Mouse (Mus musculus) hindbrain, embryonic 14.5 days (tissue): ENCODE data around the gene Ppargc1a. TPM values are rescaled to one million over a fixed set of nuclear protein-coding genes. Genes with fewer than 3 reads are reported as not detected.

ENCODE experiments used
- ATAC-seq: fragments of 200-750 bp; cut with Nextera tagmentation; 2 replicates; pipeline ENCODE4 v1.8.0; 2017; ENCODE audit warnings: moderate number of reproducible peaks, mild to moderate bottlenecking, moderate TSS enrichment, moderate library complexity; ENCODE audit not compliant: low FRiP score
- DNase-seq: peaks from one replicate; pipeline ENCODE4 v3.0.0-alpha.2; 2015; ENCODE audit warnings: low spot score
- H3K27ac ChIP-seq: fragments of 300-500 bp; sonication (generic); 2 replicates; pipeline ENCODE4 v1.5.1; 2014; ENCODE audit warnings: mild to moderate bottlenecking, moderate library complexity
- H3K27me3 ChIP-seq: fragments of 300-500 bp; sonication (generic); 2 replicates; pipeline ENCODE4 v1.6.1; 2014; ENCODE audit warnings: mild to moderate bottlenecking, low read length, mixed read lengths; ENCODE audit not compliant: control insufficient read depth, insufficient read depth
- H3K36me3 ChIP-seq: fragments of 300-500 bp; sonication (generic); replicated peaks from 2 replicates; pipeline ENCODE4 v1.6.1; 2014; ENCODE audit not compliant: control insufficient read depth, insufficient read depth
- H3K4me1 ChIP-seq: fragments of 300-500 bp; sonication (generic); replicated peaks from 2 replicates; pipeline ENCODE4 v1.6.1; 2014; ENCODE audit warnings: antibody characterized with exemption, low read length, mixed read lengths; ENCODE audit not compliant: control insufficient read depth, insufficient read depth
- H3K4me2 ChIP-seq: fragments of 300-500 bp; sonication (generic); replicated peaks from 2 replicates; pipeline ENCODE4 v1.6.1; 2014; ENCODE audit warnings: mild to moderate bottlenecking, moderate library complexity
- H3K4me3 ChIP-seq: fragments of 300-500 bp; sonication (generic); replicated peaks from 2 replicates; pipeline ENCODE4 v1.5.1; 2014; ENCODE audit warnings: mild to moderate bottlenecking, low read length
- H3K9ac ChIP-seq: fragments of 300-500 bp; sonication (generic); 2 replicates; pipeline ENCODE4 v1.6.1; 2014
- H3K9me3 ChIP-seq: fragments of 300-500 bp; sonication (generic); 2 replicates; pipeline ENCODE4 v1.6.1; 2016; ENCODE audit warnings: low read length; ENCODE audit not compliant: control insufficient read depth
- WGBS: fragments of 180-500 bp; shearing (Covaris S2); extraction: QIAGEN DNeasy Blood & Tissue Kit; methylation state at CpG from one replicate; pipeline ENCODE4 v1.1.7; 2014; 5-methylcytosine and 5-hydroxymethylcytosine counted together
- polyA plus RNA-seq: library from polyadenylated mRNA; unstranded; fragments of >200 nt; fragmentation: Nextera tagmentation; extraction: Ambion mirVana; gene quantifications from 2 replicates; pipeline ENCODE4 v1.2.1, GENCODE M21; 2014

The Ppargc1a gene
- polyA plus RNA-seq, 1 experiment from 2014 or later: 21.4 TPM

DNA sequence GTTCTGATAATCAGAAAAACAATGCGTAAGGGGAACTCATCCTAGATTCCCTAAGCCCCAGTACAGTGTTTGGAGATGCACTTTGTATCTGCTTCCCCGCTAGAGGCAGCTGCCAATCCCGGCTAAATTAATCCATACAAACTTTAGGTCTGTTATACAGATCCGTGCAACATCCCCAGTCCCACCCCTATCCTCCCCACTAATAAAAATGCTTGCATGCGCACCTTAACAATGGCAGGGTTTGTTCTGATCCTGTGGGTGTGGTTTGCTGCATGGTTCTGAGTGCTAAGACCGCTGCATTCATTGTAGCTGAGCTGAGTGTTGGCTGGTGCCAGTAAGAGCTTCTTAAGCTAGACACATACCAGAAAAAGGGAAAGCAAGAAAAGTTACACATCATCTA, 72.1 kb downstream of the Ppargc1a start:
- WGBS: 55% methylated on average over 6 of the region's 6 CpGs
- no peaks in the 10 kb centered on the region for H3K36me3 ChIP-seq
- peak overlapping the region; percentile 33 for H3K4me2 ChIP-seq
- no peak for DNase-seq
- H3K9me3 ChIP-seq: no peaks in the 10 kb centered on the region
- no peaks in the 10 kb centered on the region for H3K4me1 ChIP-seq
- no peak overlapping the region for H3K27ac ChIP-seq
- H3K9ac ChIP-seq: peak overlapping the region; percentile 35; the same call in 1 of the 2 replicates
- H3K27me3 ChIP-seq: no peaks in the 10 kb centered on the region
- no peak overlapping the region for H3K4me3 ChIP-seq
- ATAC-seq: no peak

DNA sequence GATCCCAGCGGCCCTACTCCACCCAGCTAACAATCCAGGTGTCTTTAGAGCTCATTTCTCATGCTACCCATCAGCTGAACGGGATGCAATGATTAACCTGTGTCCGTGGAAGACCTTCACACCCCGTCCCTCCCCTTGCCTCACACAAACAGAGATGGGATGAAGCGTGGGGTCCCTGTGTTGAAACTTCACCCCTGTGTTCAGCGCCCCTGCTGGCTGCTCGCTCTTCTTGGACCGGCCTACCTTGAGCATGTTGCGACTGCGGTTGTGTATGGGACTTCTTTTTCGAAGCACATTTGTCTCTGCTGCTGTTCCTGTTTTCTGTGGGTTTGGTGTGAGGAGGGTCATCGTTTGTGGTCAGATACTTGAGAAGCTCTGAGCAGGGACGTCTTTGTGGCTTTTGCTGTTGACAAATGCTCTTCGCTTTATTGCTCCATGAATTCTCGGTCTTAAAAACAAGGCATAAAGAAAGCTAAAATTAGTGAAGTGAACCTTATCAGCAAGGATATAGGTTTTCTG, 73.1 kb downstream of the Ppargc1a start:
- 79% methylated on average over 15 of the region's 15 CpGs for WGBS

DNA sequence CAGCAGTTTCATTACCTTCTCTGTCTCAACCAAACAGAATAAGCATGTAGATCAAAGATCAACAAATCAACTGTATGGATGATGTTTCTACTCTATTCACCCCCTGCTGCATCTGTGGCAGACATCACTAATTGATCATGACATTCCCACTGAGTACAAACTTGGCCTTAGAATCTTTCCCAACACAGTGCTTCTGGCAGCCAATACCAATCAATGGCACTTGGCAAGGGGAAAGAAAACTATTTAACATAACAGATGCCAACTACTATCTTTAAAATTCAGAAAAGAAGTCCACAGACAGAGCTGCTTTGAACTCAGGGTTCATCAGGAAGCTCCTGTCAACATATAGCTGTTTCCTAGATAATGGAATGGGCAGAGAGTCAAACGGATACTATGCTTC, 83.8 kb downstream of the Ppargc1a start:
- H3K4me1 ChIP-seq: no peaks in the 10 kb centered on the region
- no peak overlapping the region for H3K9ac ChIP-seq
- no peaks in the 10 kb centered on the region for H3K36me3 ChIP-seq
- no peak overlapping the region for H3K4me2 ChIP-seq
- H3K27ac ChIP-seq: no peak overlapping the region
- DNase-seq (no peak), ATAC-seq (no peak)
- no peaks in the 10 kb centered on the region for H3K9me3 ChIP-seq
- WGBS: 76% methylated on average over 1 of the region's 1 CpGs
- H3K4me3 ChIP-seq: no peak overlapping the region
- H3K27me3 ChIP-seq: no peaks in the 10 kb centered on the region; the same call in 1 of the 2 replicates

More for the DNA sequence above, 73.1 kb downstream of the Ppargc1a start:
- Histone ChIP-seq H3K27me3 (no peaks in the 10 kb centered on the region), H3K27ac (no peak overlapping the region), H3K9me3 (no peaks in the 10 kb centered on the region), H3K36me3 (no peaks in the 10 kb centered on the region), H3K4me1 (no peaks in the 10 kb centered on the region), H3K4me3 (no peak overlapping the region), H3K4me2 (no peak overlapping the region), H3K9ac (no peak overlapping the region)
- no peak for ATAC-seq
- DNase-seq: no peak

DNA sequence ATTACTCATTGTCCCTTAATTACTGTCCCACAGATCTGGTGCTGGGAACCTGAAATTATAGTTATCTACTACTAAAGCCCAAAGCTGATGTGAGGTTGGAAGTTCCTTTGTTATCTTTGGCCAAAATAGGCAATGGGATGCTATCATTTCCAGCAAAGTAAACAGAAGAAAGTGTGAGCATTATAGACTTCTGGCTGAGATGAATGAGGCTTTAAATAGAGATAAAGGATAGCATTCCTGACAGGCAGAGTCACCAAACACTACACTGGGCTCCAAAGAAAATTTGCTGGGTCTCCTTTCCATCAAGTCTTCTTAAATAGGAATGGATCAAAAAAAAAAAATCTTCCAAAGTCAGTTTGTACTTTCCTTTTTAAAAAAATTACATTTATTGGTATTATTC, 87.7 kb downstream of the Ppargc1a start:
- Histone ChIP-seq H3K27ac (no peak overlapping the region), H3K36me3 (no peaks in the 10 kb centered on the region), H3K27me3 (no peaks in the 10 kb centered on the region; the same call in 1 of the 2 replicates), H3K4me3 (no peak overlapping the region), H3K4me1 (peaks cover 6% of the 10 kb centered on the region; the same call in 1 of the 2 replicates), H3K9ac (no peak overlapping the region), H3K9me3 (no peaks in the 10 kb centered on the region), H3K4me2 (no peak overlapping the region)
- ATAC-seq: no peak
- DNase-seq: no peak

DNA sequence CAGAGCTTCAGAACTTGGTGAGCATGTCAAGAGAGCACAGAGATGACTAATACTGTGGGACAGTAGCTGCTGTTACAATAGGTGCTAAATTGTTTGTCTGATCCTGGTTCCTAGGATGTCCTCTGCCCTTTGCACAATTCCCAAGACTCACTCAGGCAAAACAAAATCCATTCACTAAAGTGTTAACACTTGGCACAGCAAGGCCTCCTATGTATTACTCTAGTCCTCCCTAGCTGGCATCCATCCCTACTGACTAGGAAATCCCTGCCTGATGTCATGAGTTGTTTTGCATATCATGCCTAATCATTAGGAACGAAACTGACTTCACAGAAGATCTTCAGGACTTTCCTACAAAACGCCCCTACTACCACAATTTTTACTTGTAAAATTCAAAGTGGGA, 88.1 kb downstream of the Ppargc1a start:
- DNase-seq: no peak
- 74% methylated on average over 2 of the region's 2 CpGs for WGBS
- H3K4me3 ChIP-seq: no peak overlapping the region

DNA sequence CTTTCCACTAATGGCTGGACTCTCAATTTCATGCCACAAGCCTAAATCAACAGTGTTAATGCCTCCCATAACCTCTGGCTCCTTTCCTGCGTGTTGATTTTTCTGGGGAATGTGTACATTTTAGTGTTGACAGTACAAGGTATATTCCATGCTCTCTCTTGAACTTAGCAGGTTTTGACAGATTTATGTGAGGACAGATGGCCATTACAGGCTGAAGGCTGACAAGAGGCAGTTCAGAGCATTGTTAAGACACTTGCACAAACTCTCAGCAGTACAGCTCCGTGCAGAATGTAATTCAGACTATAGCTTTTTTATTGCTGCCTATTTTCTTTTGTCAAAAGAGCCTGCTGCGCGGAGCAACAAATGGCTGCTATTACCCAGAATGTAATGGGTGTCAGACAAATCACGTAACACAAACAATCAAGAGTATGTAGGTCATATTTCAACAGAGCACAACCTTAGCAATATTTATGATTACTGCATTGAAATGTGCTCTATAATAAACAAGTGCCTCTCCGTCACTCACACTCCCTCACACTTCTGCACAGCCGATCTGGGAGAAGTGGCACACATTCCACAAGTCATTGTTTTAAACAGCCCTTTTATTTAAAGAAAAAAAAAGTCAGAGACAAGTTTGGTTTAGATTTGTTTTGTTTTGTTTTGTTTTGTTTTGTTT, 89.1 kb downstream of the Ppargc1a start:
- Histone ChIP-seq H3K4me3 (no peak overlapping the region), H3K36me3 (peaks cover 4% of the 10 kb centered on the region; the same call in 1 of the 2 replicates), H3K27me3 (no peaks in the 10 kb centered on the region; the same call in 1 of the 2 replicates), H3K4me2 (no peak overlapping the region), H3K27ac (no peak overlapping the region), H3K9me3 (no peaks in the 10 kb centered on the region), H3K9ac (no peak overlapping the region), H3K4me1 (peaks cover 6% of the 10 kb centered on the region; the same call in 1 of the 2 replicates)
- DNase-seq (no peak), ATAC-seq (no peak)
- WGBS: 28% methylated on average over 7 of the region's 7 CpGs

More for the DNA sequence above, 88.1 kb downstream of the Ppargc1a start:
- no peak overlapping the region for H3K9ac ChIP-seq
- no peak overlapping the region for H3K27ac ChIP-seq
- no peak overlapping the region for H3K4me2 ChIP-seq
- peaks cover 6% of the 10 kb centered on the region; the same call in 1 of the 2 replicates for H3K4me1 ChIP-seq
- ATAC-seq: no peak
- H3K27me3 ChIP-seq: no peaks in the 10 kb centered on the region; the same call in 1 of the 2 replicates
- H3K36me3 ChIP-seq: no peaks in the 10 kb centered on the region
- no peaks in the 10 kb centered on the region for H3K9me3 ChIP-seq

DNA sequence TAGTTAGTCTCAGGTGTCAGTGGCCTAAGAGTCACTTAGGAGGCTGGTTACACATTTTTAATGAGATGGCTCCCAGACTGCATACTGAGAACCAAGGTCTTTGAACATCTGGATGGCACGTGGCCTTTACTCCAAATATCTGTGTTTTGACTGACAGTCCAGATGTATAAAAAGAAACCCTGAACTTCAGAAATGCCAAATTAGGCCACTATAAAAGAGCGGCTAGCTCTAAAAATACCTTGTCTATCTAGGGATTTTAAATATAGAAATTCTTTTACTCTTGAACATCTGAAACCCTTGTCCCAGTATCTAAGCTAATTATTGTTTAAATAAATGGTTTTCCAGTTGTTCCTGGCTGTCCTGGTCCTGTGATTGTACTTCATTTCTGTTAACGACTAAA, 90.4 kb downstream of the Ppargc1a start:
- H3K4me2 ChIP-seq: no peak overlapping the region
- H3K4me1 ChIP-seq: peaks cover 6% of the 10 kb centered on the region; the same call in 1 of the 2 replicates
- H3K27ac ChIP-seq: no peak overlapping the region
- no peak for DNase-seq
- H3K4me3 ChIP-seq: no peak overlapping the region
- peaks cover 14% of the 10 kb centered on the region; the same call in 1 of the 2 replicates for H3K36me3 ChIP-seq
- no peaks in the 10 kb centered on the region; the same call in 1 of the 2 replicates for H3K9me3 ChIP-seq
- no peak for ATAC-seq
- WGBS: 83% methylated on average over 3 of the region's 3 CpGs
- no peak overlapping the region for H3K9ac ChIP-seq
- H3K27me3 ChIP-seq: no peaks in the 10 kb centered on the region; the same call in 1 of the 2 replicates

DNA sequence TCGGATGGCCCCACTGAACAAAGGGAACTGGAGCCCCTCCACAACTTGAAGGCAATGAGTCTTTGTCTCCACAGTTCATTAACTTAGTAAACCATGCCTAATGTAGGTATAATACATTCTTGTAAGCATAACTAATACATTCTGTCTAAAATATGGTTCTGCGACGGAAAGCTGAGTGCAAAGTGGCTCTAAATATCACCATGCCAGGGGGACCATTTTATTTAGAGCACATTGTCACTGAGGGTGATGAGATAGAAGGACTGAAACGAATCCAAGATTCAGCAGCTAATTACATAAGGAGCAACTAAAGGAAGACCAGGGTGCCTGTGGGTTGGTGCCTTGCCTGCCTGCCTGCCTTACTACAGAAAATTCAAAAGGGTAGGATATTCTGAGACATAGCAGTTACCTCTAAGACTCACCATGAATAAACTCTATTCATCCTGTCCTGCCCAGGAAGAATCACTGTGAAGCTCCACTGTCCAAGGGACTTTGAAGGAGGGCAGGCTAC, 92.4 kb downstream of the Ppargc1a start:
- Histone ChIP-seq H3K9me3 (no peaks in the 10 kb centered on the region; the same call in 1 of the 2 replicates), H3K4me1 (peaks cover 6% of the 10 kb centered on the region; the same call in 1 of the 2 replicates), H3K4me2 (no peak overlapping the region), H3K36me3 (peaks cover 14% of the 10 kb centered on the region; the same call in 1 of the 2 replicates), H3K27ac (no peak overlapping the region), H3K9ac (no peak overlapping the region), H3K4me3 (no peak overlapping the region), H3K27me3 (no peaks in the 10 kb centered on the region; the same call in 1 of the 2 replicates)
- 31% methylated on average over 4 of the region's 4 CpGs for WGBS
- DNase-seq: no peak
- ATAC-seq: no peak

DNA sequence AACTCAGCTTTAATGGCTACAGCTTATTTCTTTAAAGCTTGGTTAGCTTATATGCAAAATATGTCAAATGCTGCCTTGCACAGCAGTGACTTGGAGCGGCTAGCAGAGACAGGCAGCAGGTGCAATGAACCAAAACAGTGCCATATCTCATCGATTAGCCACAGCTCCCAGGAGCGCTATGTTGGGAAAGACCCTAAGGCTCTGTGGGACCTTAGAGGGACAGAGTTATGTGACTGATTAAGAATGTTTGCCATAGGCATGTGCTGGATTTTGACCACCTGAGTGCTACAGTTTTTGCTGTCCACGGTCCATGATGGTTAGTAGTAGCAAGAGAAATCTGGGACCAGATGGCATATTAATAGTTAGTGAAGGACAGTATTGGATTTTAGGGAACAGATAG, 95.9 kb downstream of the Ppargc1a start:
- peak; percentile 60; the same call in 1 of the 2 replicates for ATAC-seq
- no peaks in the 10 kb centered on the region for H3K4me1 ChIP-seq
- 37% methylated on average over 4 of the region's 4 CpGs for WGBS
- no peak overlapping the region for H3K9ac ChIP-seq
- H3K4me3 ChIP-seq: no peak overlapping the region
- no peaks in the 10 kb centered on the region; the same call in 1 of the 2 replicates for H3K9me3 ChIP-seq
- no peak for DNase-seq
- no peak overlapping the region for H3K27ac ChIP-seq
- peaks cover 14% of the 10 kb centered on the region; the same call in 1 of the 2 replicates for H3K36me3 ChIP-seq
- H3K4me2 ChIP-seq: no peak overlapping the region
- no peaks in the 10 kb centered on the region for H3K27me3 ChIP-seq
